Mouse (Mus musculus) lung, postnatal 4 days (tissue): Measurements from ENCODE around the gene Ddx20.
A peak's percentile ranks its signal among the peaks of the same experiment; 100 is the strongest.

Source experiments
- DNase-seq, 2 experiments: peaks; one replicate each; pipeline ENCODE4 v3.0.0; 2021

Ddx20 gene

DNA sequence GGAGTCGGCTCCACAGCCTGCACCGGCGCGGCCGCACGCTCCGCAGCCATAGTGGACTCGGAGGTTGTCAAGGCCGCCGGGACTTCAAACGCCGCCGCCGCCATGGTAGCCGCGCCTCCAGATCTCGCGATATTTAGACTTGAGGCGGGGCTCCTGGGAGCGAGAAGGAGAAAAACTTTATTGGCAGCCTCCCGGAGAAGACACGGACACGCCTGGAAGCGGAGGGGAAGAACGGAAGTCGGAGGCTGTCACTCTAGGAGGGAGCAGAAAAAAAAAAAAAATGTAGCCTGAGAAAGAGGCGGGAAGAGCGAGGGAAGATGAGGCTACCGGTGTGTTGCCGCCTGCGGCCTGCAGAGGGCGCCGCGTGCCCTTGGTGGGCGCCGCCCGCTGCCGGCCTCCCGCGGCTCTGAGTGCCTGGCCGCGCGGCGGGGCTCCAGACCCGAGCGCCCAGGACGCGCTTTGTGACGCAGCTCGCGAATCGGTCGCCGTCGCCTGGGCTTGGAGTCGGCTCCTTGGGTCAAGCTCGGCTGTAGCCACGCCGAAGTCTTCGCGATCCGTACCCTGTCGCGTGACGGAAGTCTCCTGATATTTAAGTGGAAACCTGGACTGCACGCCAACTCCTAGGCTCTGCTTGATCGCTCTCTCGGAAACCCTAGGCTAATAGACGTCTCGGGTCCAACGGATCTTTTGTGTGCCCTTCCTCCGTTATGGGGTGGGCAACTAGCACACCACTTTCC is at the start of gene Ddx20:
Gene Ddx20 (minus strand): TSS at position 251 of the 737 bp plus-strand sequence.
- DNase-seq: peak; percentile 97

GRCm38 (mm10) chr3:105737070-105737469 is 49.7 kb upstream of the Ddx20 start:
- DNase-seq: no peak

DNA sequence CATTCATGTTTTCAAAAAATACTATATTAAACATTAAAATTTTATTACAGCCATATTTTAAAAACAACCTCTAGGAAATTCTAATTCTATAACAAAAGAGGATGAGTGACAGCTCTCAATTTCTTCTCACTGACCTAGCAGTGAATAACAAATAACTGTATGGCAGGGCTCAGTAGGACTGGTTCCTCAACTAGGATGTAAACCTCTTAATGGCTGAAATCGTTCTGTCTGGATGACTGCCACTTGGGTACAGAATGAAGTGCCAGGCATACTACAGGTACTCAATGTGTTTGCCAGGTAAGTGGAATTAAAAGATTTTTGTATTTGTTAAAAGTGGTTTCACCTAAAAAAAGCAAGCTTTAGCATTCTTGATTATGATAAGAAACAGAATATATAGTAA is 48.8 kb upstream of the Ddx20 start:
- DNase-seq: no peak

GRCm38 (mm10) chr3:105735285-105735684 is 47.9 kb upstream of the Ddx20 start:
- DNase-seq: no peak

DNA sequence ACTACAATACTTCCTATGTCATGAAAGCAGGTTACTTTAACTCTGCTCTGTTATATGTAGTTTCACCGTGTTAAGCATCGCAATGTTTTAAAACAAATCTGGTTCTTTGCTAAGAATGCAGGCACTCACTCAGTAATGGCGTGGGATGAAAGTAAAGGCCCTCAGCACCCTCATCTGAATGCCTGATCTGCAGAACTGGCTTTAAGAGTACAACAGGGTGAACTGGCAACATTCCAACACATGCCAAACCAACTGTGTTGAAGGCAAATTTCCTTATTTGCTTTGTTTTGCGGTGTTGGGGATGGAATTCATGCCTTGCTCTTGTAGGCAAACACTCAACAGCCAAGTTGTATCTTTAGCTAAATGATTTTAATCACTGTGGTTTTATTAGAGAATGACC is 46.2 kb upstream of the Ddx20 start:
- no peak for DNase-seq

GRCm38 (mm10) chr3:105732360-105732759 is 45.0 kb upstream of the Ddx20 start:
- no peak for DNase-seq

- peak in 1 of 2 experiments; percentile 65 for DNase-seq
Observed at GRCm38 (mm10) chr3:105726037-105726436, 38.7 kb upstream of the Ddx20 start.

- no peak for DNase-seq
Observed at GRCm38 (mm10) chr3:105722510-105722909, 35.1 kb upstream of the Ddx20 start.

GRCm38 (mm10) chr3:105721681-105722201 is 34.4 kb upstream of the Ddx20 start:
- no peak for DNase-seq

DNA sequence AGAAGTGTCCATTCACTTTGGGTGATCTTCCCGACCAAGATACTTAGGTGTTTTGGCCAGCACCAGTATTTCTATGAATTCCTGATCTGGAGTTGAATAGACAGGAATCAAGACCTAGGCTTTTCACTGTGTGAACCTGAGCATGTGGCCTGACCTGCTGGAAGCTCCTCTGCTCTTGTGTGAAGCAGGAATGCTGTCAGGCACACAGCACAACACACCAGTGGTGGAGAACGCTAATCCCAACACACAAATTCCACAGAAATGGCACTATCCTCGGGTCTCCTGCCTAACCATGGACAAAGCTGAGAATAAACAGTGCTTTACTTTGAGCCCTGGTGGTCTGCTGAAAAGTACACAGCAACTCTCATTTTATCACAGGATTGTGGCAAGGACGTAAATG is 33.1 kb upstream of the Ddx20 start:
- no peak for DNase-seq

DNA sequence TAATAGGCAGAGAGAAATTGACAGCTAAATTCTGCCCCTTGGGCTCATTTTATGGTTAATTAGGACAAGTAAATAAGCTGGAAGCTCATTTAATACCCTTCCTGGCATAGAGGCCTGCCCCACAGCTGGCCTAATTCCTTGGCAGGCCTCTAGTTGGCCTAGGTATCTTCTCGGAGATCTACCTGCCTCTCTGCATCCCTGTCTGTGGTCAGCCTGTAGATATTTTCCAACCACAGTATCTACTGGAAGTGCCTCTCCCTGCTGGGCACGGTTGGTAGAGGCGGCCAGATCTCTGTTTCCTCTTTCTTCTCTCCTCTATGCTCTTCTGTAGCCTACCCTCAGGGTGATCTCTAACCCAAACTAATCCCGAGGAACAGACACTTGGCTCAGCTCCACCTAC is 32.6 kb upstream of the Ddx20 start:
- no peak for DNase-seq

GRCm38 (mm10) chr3:105718746-105719145 is 31.4 kb upstream of the Ddx20 start:
- no peak for DNase-seq

DNA sequence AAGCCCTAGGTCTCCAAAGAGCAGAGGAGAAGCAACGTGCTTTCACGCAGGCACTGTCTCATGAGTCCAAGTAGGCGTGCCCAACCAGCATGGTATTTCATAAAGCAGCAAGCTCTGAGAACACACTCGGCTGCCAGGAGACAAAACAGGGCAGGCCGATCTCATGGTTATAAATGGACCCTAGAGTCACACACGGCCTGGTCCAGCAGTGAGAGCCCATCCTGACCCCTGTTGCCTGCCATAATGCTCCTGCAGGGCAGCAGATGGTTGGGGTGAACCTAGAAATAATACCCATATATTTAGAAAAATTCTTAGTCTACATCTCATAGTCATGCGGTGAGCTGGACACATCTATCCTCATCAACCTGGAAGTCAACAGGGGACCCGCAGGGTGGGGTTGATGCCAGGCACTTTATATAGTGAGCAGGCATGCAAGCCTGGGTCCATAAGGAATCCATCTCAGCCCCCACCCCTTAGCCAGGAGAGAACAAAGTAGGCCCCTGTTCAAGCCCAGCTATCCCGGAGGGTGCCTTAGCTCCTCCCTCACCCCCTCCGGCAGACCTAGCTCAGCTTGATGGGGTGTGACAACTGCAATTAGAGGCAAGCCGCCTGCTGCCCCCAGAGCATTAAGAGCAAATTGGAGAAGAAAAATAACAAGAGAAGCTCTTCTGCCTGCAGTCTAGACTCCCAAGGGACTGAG is 30.6 kb upstream of the Ddx20 start:
- no peak for DNase-seq

DNA sequence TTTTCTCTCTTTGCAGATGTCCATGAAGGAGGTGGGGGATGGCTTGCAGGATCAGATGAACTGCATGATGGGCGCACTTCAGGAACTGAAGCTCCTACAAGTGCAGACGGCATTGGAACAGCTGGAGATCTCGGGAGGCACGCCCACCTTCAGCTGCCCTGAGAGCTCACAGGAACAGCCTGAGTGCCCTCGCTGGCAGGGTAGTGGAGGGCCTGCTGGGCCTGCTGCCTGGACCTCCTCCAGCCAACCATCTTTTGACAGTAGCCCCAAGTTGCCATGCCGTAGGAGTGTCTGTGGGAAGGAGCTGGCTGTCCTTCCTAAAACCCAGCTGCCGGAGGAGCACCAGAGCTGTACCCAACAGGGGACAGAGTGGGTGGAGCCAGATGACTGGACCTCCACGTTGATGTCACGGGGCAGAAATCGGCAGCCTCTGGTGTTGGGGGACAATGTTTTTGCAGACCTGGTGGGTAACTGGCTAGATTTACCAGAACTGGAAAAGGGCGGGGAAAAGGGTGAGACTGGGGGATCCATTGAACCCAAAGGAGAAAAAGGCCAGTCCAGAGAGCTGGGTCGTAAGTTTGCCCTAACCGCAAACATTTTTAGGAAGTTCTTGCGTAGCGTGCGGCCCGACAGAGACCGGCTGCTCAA is 29.1 kb upstream of the Ddx20 start:
- DNase-seq: peak in 1 of 2 experiments; percentile 36

GRCm38 (mm10) chr3:105714820-105715167 is 27.4 kb upstream of the Ddx20 start:
- no peak for DNase-seq

GRCm38 (mm10) chr3:105714091-105714819 is 26.9 kb upstream of the Ddx20 start:
- DNase-seq: no peak

DNA sequence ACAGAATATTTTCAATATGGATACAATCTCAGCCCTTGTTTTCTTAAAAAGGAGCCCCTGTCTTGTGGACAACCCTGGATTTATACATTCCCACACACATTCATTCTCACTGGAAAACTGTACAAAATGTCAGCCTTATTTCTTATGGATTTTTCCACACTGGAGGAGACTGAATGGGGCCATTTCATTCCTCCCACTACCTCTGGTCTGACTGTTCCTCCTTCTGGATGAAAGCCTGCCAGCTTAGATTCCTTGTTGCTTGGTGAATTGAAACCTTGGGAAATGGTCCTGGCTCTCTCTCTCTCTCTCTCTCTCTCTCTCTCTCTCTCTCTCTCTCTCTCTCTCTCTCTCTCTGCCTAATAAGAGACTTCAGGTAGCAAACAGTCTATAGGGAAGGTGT is 25.5 kb upstream of the Ddx20 start:
- no peak for DNase-seq

- DNase-seq: peak; percentile 41 to 64
Observed at GRCm38 (mm10) chr3:105711741-105712140, 24.4 kb upstream of the Ddx20 start.

GRCm38 (mm10) chr3:105710246-105710645 is 22.9 kb upstream of the Ddx20 start:
- peak in 1 of 2 experiments; percentile 70 for DNase-seq

- no peak for DNase-seq
Observed at GRCm38 (mm10) chr3:105707590-105707989, 20.2 kb upstream of the Ddx20 start.

- DNase-seq: peak; percentile 61 to 69
Observed at GRCm38 (mm10) chr3:105706366-105707020, 19.1 kb upstream of the Ddx20 start.

GRCm38 (mm10) chr3:105705561-105705960 is 18.2 kb upstream of the Ddx20 start:
- no peak for DNase-seq
